Mouse (Mus musculus): ENCODE measurements at regions not wholly inside any gene's neighbourhood (a gene's known extent, or its start where the extent isn't known, plus 50 kb on each side); places are given as distances from the start of the nearest gene placed in this dataset.

GRCm38 (mm10) chr6:148543047-148543446, 98.9 kb upstream of the Tmtc1 start:
- DNase-seq (ENCODE audit: low spot score), result no peak

- no peak for DNase-seq (ENCODE audit: low spot score)
Observed at GRCm38 (mm10) chr6:148541981-148542380, 97.8 kb upstream of the Tmtc1 start.

- no peak for DNase-seq (ENCODE audit: low spot score)
Observed at GRCm38 (mm10) chr6:148539207-148539960, 95.2 kb upstream of the Tmtc1 start.

GRCm38 (mm10) chr6:148534364-148534763, 90.2 kb upstream of the Tmtc1 start:
- no peak for DNase-seq (ENCODE audit: low spot score)

GRCm38 (mm10) chr6:148531068-148531467, 86.9 kb upstream of the Tmtc1 start:
- DNase-seq (ENCODE audit: low spot score), result no peak

- no peak for DNase-seq (ENCODE audit: low spot score)
Observed at GRCm38 (mm10) chr6:148528611-148529010, 84.4 kb upstream of the Tmtc1 start.

- DNase-seq (ENCODE audit: low spot score), result no peak
Observed at GRCm38 (mm10) chr6:148522893-148523292, 78.7 kb upstream of the Tmtc1 start.

GRCm38 (mm10) chr6:148517536-148518245, 73.5 kb upstream of the Tmtc1 start:
- no peak for DNase-seq (ENCODE audit: low spot score)

GRCm38 (mm10) chr6:148516654-148517053, 72.5 kb upstream of the Tmtc1 start:
- peak; percentile 25 for DNase-seq (ENCODE audit: low spot score)

- no peak for DNase-seq (ENCODE audit: low spot score)
Observed at GRCm38 (mm10) chr6:148515105-148515504, 70.9 kb upstream of the Tmtc1 start.

- no peak for DNase-seq (ENCODE audit: low spot score)
Observed at GRCm38 (mm10) chr6:148514645-148515044, 70.5 kb upstream of the Tmtc1 start.

- DNase-seq (ENCODE audit: low spot score), result no peak
Observed at GRCm38 (mm10) chr6:148514124-148514523, 69.9 kb upstream of the Tmtc1 start.

GRCm38 (mm10) chr6:148513134-148513533, 68.9 kb upstream of the Tmtc1 start:
- DNase-seq (ENCODE audit: low spot score), result no peak

- no peak for DNase-seq (ENCODE audit: low spot score)
Observed at GRCm38 (mm10) chr6:148505325-148505724, 61.1 kb upstream of the Tmtc1 start.

GRCm38 (mm10) chr6:148500251-148501179, 56.3 kb upstream of the Tmtc1 start:
- DNase-seq (ENCODE audit: low spot score), result no peak
